Mouse (Mus musculus) lung, postnatal 0 days (tissue): ENCODE measurements around the gene Fbxl18.

ENCODE experiments used
- CTCF ChIP-seq: IDR thresholded peaks from 2 replicates; pipeline ENCODE4 v1.5.1; 2016; ENCODE audit warnings: antibody characterized with exemption, mild to moderate bottlenecking
- EP300 ChIP-seq: IDR thresholded peaks from 2 replicates; pipeline ENCODE4 v1.6.1; 2016; ENCODE audit warnings: antibody characterized with exemption, mild to moderate bottlenecking, control low read depth

DNA sequence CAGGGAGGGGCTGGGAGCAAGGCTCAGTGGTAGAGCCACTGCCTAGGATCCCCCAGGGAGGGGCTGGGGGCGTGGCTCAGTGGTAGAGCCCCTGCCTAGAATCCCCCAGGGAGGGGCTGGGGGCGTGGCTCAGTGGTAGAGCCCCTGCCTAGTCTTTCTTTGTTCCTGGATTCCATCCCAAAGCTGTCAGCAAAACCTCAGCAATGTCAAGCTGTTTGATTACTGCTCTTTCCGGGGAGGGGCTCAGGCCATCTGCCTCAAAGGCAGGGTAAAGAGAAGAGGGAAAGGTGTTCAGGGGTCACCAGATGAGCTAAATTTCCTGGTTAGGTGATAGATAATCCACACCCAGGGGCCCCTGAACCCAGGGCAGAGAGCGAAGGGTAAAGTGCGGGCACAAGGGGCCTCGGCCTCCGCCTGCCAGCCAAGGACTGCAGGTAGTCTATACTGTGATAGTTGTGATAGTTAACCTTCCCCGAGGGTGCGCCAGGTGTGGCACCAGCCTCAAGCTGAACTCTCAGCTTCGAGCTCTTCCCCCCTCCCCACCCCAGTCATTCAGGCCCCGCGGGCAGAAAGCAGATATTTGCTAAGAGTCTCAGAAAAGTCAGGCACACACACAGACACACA is 29.2 kb upstream of the Fbxl18 start:
- TF ChIP-seq CTCF (no peak), EP300 (no peak)
